Mouse (Mus musculus): ENCODE data around the gene Agbl4.

DNA sequence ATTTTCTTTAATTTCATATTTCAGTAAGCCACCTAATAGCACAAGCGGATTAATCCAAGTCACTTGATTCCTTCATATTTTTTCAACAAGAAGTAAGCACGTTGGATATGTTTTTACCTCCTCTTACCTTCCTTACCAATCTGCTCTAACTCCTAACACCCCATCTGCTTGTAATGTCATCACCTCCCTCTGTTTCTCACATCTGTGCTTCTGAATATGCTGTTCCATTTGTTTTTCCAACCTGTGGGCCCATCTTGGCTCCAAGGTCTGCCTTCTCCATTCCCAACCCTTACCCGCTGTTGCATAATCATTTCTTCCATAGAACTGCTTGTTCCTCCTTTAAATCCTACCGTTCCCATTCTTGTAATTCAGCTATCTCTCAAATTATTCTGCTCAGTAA lies 884.4 kb downstream of the Agbl4 start:
- TF ChIP-seq FLI1 (IDR thresholded peaks at IDR 0.05; ENCODE audit: low read length) (no peak), GATA1 (IDR thresholded peaks at IDR 0.05; ENCODE audit: borderline replicate concordance, low read length) (no peak)

Measured in megakaryocyte, embryonic 14.5 days (primary cell).